9 mouse cellular contexts compared by ENCODE assay signal in the genomic region with DNA sequence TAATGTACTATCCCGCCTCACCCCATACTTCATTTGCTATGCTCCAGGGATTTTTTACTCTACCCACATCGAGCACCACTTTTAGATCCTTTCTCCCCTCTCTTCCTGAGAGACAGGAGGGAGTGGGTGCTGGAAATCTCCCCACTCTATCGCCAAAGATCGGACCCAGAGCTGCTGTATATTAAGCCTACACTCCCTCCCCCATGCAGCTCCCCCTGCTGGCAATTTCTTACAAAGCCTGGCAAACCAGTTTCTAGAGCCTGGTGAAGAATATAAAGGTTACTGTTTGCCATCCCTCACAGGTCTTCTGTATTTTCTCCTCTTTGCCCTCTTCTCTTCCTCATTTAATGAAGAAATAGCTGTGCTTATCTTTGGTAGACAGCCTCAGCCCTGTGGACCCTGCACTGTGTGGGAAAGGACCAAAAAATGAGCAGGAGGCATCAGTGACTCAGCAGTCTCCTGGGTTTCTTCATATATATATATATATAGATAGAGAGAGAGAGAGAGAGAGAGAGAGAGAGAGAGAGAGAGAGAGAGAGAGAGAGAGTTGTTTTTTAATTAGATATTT. TPM values are rescaled to one million over a fixed set of nuclear protein-coding genes. Genes with fewer than 3 reads are reported as not detected.
DNase-seq lines count a peak whose midpoint lies in the region; TF ChIP-seq lines count a peak whose summit lies in the region.
"Had no signal": no experiment of that assay in that cellular context is flagged by ENCODE, and none has a peak within 500 bp of the region (broad histone marks: within the 10 kb centered on the region; RNA-seq: fewer than 3 reads in every experiment).

No protein-coding gene starts in this region.

- H3K4me3 ChIP-seq in heart, adult 2 months: no peak overlapping the region
- no peak overlapping the region for H3K4me3 ChIP-seq in thymus, adult 2 months (ENCODE audit: control insufficient read depth, insufficient read depth, low read length)
- H3K4me3 ChIP-seq: neural tube, embryonic 12.5 days had no signal

- intact Hi-C loops in heart, adult 2 months (cut with DNase I): no loop called here

- H3K27me3 ChIP-seq in heart, adult 2 months (ENCODE audit: control insufficient read depth, insufficient read depth, low read length): no peaks in the 10 kb centered on the region
- H3K27me3 ChIP-seq in thymus, adult 2 months (ENCODE audit: control insufficient read depth, insufficient read depth, low read length): no peaks in the 10 kb centered on the region
- H3K27me3 ChIP-seq: neural tube, embryonic 12.5 days had no signal

- TF ChIP-seq CTCF in heart, adult 2 months (IDR thresholded peaks at IDR 0.05): peak; percentile 72
- no peak for TF ChIP-seq CTCF in thymus, adult 2 months (IDR thresholded peaks at IDR 0.05; ENCODE audit: borderline replicate concordance, control insufficient read depth, extremely low read depth, insufficient read depth, low read length, poor library complexity)

- H3K27ac ChIP-seq in heart, adult 2 months: no peak overlapping the region
- H3K27ac ChIP-seq in thymus, adult 2 months (ENCODE audit: control insufficient read depth, insufficient read depth, low read length): no peak overlapping the region
- H3K27ac ChIP-seq: neural tube, embryonic 12.5 days had no signal

- no peak for TF ChIP-seq POLR2A in heart, adult 2 months (IDR thresholded peaks at IDR 0.05; ENCODE audit: insufficient read depth, low read depth, low read length)
- TF ChIP-seq POLR2A in thymus, adult 2 months (IDR thresholded peaks at IDR 0.05; ENCODE audit: control insufficient read depth, extremely low read depth, insufficient read depth, low read length, poor library complexity): no peak

- DNase-seq in heart, adult 2 months: no peak
- no peak for DNase-seq in heart, adult 9 months (ENCODE audit: low spot score in 2 of 2)
- peak; percentile 23 for DNase-seq in thymus, adult 2 months
- no peak for DNase-seq in thymus, adult 18-20 months
- DNase-seq in embryo, embryonic 10 days (ENCODE audit: low spot score): peak; percentile 9
- DNase-seq in lung, postnatal 14 days: peak; percentile 56
- DNase-seq in urinary bladder, adult 2 months (ENCODE audit: low spot score): no peak
- DNase-seq in spleen, adult 12 weeks (ENCODE audit: low spot score): no peak

- H3K9ac ChIP-seq in heart, adult 2 months (ENCODE audit: low read depth, low read length): no peak overlapping the region
- H3K9ac ChIP-seq: neural tube, embryonic 12.5 days had no signal

- no peaks in the 10 kb centered on the region for H3K36me3 ChIP-seq in heart, adult 2 months (ENCODE audit: control insufficient read depth, insufficient read depth, low read length)
- no peaks in the 10 kb centered on the region for H3K36me3 ChIP-seq in thymus, adult 2 months (ENCODE audit: control insufficient read depth, insufficient read depth, low read length)
- H3K36me3 ChIP-seq: neural tube, embryonic 12.5 days had no signal

- no peak for TF ChIP-seq EP300 in heart, adult 2 months (IDR thresholded peaks at IDR 0.05; ENCODE audit: insufficient read depth, low read depth, low read length)

- WGBS in heart, adult 2 months: 47% methylated on average over 4 of the region's 4 CpGs
- WGBS in thymus, adult 2 months: 66% methylated on average over 4 of the region's 4 CpGs

- no peaks in the 10 kb centered on the region for H3K4me1 ChIP-seq in heart, adult 2 months (ENCODE audit: control insufficient read depth, insufficient read depth, low read length)
- H3K4me1 ChIP-seq in thymus, adult 2 months (replicated peaks; ENCODE audit: control insufficient read depth, insufficient read depth, low read length): no peaks in the 10 kb centered on the region
- H3K4me1 ChIP-seq: neural tube, embryonic 12.5 days had no signal

- H3K79me2 ChIP-seq in heart, adult 2 months (replicated peaks; ENCODE audit: control insufficient read depth, insufficient read depth, low read length): no peaks in the 10 kb centered on the region

RNA-seq across cellular contexts. Expression of gene Nqo2, which starts 22.2 kb away (rescaled TPM):
- 10 to 100 TPM; 38.0 to 45.4 TPM for total RNA-seq in heart, adult 2 months (2021)
- 14.4 and 39.8 TPM in 2 replicates for polyA plus RNA-seq in heart, adult 2 months (2012; rRNA removed)
- polyA plus RNA-seq in thymus, adult 2 months (2012; rRNA removed): 2.8 and 3.5 TPM in 2 replicates
- polyA plus RNA-seq in urinary bladder, adult 2 months (2012; rRNA removed): 19.5 and 21.3 TPM in 2 replicates

RNA-seq across cellular contexts. Expression of gene Serpinb6c, which starts 36.8 kb away (rescaled TPM):
- not detected for total RNA-seq in heart, adult 2 months (2021)
- polyA plus RNA-seq in heart, adult 2 months (2012; rRNA removed): not detected in 2 replicates
- 0.09 and 0.28 TPM in 2 replicates for polyA plus RNA-seq in thymus, adult 2 months (2012; rRNA removed)
- 0.45 and 0.52 TPM in 2 replicates for polyA plus RNA-seq in urinary bladder, adult 2 months (2012; rRNA removed)

RNA-seq across cellular contexts. Expression of gene Ripk1, which starts 59.9 kb away (rescaled TPM):
- total RNA-seq in heart, adult 2 months (2021): 1 to 10 TPM; 7.0 to 7.4 TPM
- polyA plus RNA-seq in heart, adult 2 months (2012; rRNA removed): 2.0 and 3.5 TPM in 2 replicates
- polyA plus RNA-seq in thymus, adult 2 months (2012; rRNA removed): 8.9 and 14.1 TPM in 2 replicates
- 8.9 and 15.2 TPM in 2 replicates for polyA plus RNA-seq in urinary bladder, adult 2 months (2012; rRNA removed)

Comparison
In these comparisons a context has a peak if more than half of its experiments do, and no peak if none do; other contexts are left out.
1. DNase-seq: peak in thymus, adult 2 months (single experiment), embryo, embryonic 10 days (single experiment) and lung, postnatal 14 days (single experiment); none in heart, adult 2 months (0 of 2), heart, adult 9 months (0 of 2), thymus, adult 18-20 months (0 of 2), urinary bladder, adult 2 months (single experiment) and spleen, adult 12 weeks (single experiment).